Mouse (Mus musculus): ENCODE data around the gene Zbtb20. TPM values are rescaled to one million over a fixed set of nuclear protein-coding genes. Genes with fewer than 3 reads are reported as not detected.

Gene Zbtb20
- polyA plus RNA-seq, 1 experiment from 2014 or later, result 54.7 TPM

- no peak overlapping the region for H3K4me2 ChIP-seq (ENCODE audit: low read depth, low read length, severe bottlenecking)
- no peaks in the 10 kb centered on the region for H3K36me3 ChIP-seq (ENCODE audit: control insufficient read depth, insufficient read depth, low read length)
- 0 out of 2 replicates have a peak, but pooled peaks cover 2% of the 10 kb centered on the region for H3K4me1 ChIP-seq (replicated peaks; ENCODE audit: control insufficient read depth, insufficient read depth, low read length)
- DNase-seq (ENCODE audit: low spot score) (no peak), ATAC-seq (replicated peaks; ENCODE audit: low FRiP score) (no peak)
- H3K4me3 ChIP-seq (ENCODE audit: low read depth, low read length), result no peak overlapping the region
- no peaks in the 10 kb centered on the region for H3K27me3 ChIP-seq (ENCODE audit: control insufficient read depth, insufficient read depth, low read length)
- no peak overlapping the region for H3K9ac ChIP-seq (ENCODE audit: low read length)
- no peaks in the 10 kb centered on the region for H3K9me3 ChIP-seq (ENCODE audit: control insufficient read depth, low read length)
- 97% methylated on average over 2 of the region's 2 CpGs for WGBS
- H3K27ac ChIP-seq (ENCODE audit: low read depth, low read length), result no peak overlapping the region
Measured at GRCm38 (mm10) chr16:43482738-43483137, 607.1 kb downstream of the Zbtb20 start.

DNA sequence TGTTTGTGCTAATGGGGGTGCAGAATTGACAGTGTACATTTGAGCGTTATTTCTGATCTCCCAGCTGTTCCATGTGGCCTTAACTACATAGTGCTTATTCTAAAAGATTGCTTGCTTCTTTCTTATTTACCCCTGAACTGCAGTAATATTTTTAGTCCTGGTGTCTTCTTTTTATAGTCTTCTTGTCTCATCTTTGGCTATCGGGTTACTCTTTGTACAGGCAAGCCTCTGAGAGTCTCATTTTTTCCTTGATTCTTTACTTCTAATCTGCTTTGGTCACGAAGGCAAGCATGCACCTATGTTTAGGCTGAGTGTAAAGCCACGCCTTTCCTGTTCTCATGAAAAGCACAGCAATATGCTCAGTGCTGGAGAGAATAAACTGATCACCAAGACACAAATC lies 608.7 kb downstream of the Zbtb20 start:
- WGBS, result 84% methylated on average over 4 of the region's 4 CpGs
- H3K27me3 ChIP-seq (ENCODE audit: control insufficient read depth, insufficient read depth, low read length), result no peaks in the 10 kb centered on the region
- no peak for DNase-seq (ENCODE audit: low spot score)
- H3K36me3 ChIP-seq (ENCODE audit: control insufficient read depth, insufficient read depth, low read length), result no peaks in the 10 kb centered on the region
- no peaks in the 10 kb centered on the region for H3K9me3 ChIP-seq (ENCODE audit: control insufficient read depth, low read length)
- H3K9ac ChIP-seq (ENCODE audit: low read length), result no peak overlapping the region
- H3K4me3 ChIP-seq (ENCODE audit: low read depth, low read length), result no peak overlapping the region
- no peak overlapping the region for H3K27ac ChIP-seq (ENCODE audit: low read depth, low read length)
- 0 out of 2 replicates have a peak, but pooled peaks cover 2% of the 10 kb centered on the region for H3K4me1 ChIP-seq (replicated peaks; ENCODE audit: control insufficient read depth, insufficient read depth, low read length)
- no peak overlapping the region for H3K4me2 ChIP-seq (ENCODE audit: low read depth, low read length, severe bottlenecking)
- ATAC-seq (replicated peaks; ENCODE audit: low FRiP score), result no peak

GRCm38 (mm10) chr16:43489362-43489761 lies 613.7 kb downstream of the Zbtb20 start:
- WGBS, result 86% methylated on average over 3 of the region's 3 CpGs
- no peak overlapping the region for H3K27ac ChIP-seq (ENCODE audit: low read depth, low read length)
- H3K4me1 ChIP-seq (replicated peaks; ENCODE audit: control insufficient read depth, insufficient read depth, low read length), result no peaks in the 10 kb centered on the region
- no peak overlapping the region for H3K9ac ChIP-seq (ENCODE audit: low read length)
- no peaks in the 10 kb centered on the region for H3K27me3 ChIP-seq (ENCODE audit: control insufficient read depth, insufficient read depth, low read length)
- no peaks in the 10 kb centered on the region for H3K36me3 ChIP-seq (ENCODE audit: control insufficient read depth, insufficient read depth, low read length)
- ATAC-seq (replicated peaks; ENCODE audit: low FRiP score) (no peak), DNase-seq (ENCODE audit: low spot score) (no peak)
- no peaks in the 10 kb centered on the region for H3K9me3 ChIP-seq (ENCODE audit: control insufficient read depth, low read length)
- H3K4me2 ChIP-seq (ENCODE audit: low read depth, low read length, severe bottlenecking), result no peak overlapping the region
- no peak overlapping the region for H3K4me3 ChIP-seq (ENCODE audit: low read depth, low read length)

DNA sequence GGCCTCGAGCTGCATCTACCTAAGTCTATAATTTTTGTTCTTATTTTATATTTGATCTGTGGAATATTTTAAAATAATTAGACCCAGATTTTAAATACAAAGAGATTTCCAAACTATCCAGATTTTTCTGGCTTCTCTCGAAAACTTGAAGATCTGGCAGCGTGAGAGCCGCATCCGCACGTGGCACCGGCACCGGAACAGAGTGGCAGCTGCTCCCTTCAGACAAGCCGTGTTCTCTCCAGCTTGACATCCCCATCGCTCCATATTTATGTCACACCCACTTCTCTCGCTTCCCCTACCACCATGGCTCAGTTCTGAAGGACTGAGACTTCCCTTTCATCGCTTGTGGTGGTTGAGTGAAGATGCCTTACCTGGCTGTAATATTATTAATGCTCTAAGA lies 614.3 kb downstream of the Zbtb20 start:
- no peaks in the 10 kb centered on the region for H3K4me1 ChIP-seq (replicated peaks; ENCODE audit: control insufficient read depth, insufficient read depth, low read length)
- H3K36me3 ChIP-seq (ENCODE audit: control insufficient read depth, insufficient read depth, low read length), result no peaks in the 10 kb centered on the region
- H3K9ac ChIP-seq (ENCODE audit: low read length), result no peak overlapping the region
- ATAC-seq (replicated peaks; ENCODE audit: low FRiP score) (no peak), DNase-seq (ENCODE audit: low spot score) (no peak)
- no peaks in the 10 kb centered on the region for H3K27me3 ChIP-seq (ENCODE audit: control insufficient read depth, insufficient read depth, low read length)
- H3K27ac ChIP-seq (ENCODE audit: low read depth, low read length), result no peak overlapping the region
- 94% methylated on average over 12 of the region's 12 CpGs for WGBS
- no peaks in the 10 kb centered on the region for H3K9me3 ChIP-seq (ENCODE audit: control insufficient read depth, low read length)
- H3K4me2 ChIP-seq (ENCODE audit: low read depth, low read length, severe bottlenecking), result no peak overlapping the region
- no peak overlapping the region for H3K4me3 ChIP-seq (ENCODE audit: low read depth, low read length)

DNA sequence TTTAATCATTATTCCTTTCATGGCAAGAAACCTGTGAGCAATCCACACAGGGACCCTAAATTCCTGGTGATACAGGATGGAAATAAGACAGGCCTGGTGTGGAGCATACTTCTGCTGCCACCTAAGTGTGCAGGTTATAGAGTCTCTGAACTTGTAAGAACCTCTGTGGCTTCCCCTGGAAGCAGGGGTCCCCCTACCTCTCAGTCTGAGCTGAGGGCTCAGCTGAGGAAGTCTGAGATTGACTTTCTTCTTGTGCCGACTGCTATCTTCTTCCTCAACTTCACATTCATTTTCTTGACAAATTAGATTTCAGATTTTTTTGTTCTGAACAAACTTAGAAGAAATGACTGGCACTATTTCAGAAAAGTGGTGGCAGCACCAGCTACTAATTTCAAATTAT lies 617.2 kb downstream of the Zbtb20 start:
- Histone ChIP-seq H3K4me1 (replicated peaks; ENCODE audit: control insufficient read depth, insufficient read depth, low read length) (no peaks in the 10 kb centered on the region), H3K9ac (ENCODE audit: low read length) (no peak overlapping the region), H3K9me3 (ENCODE audit: control insufficient read depth, low read length) (no peaks in the 10 kb centered on the region), H3K36me3 (ENCODE audit: control insufficient read depth, insufficient read depth, low read length) (no peaks in the 10 kb centered on the region), H3K27me3 (ENCODE audit: control insufficient read depth, insufficient read depth, low read length) (no peaks in the 10 kb centered on the region), H3K4me2 (ENCODE audit: low read depth, low read length, severe bottlenecking) (no peak overlapping the region), H3K27ac (ENCODE audit: low read depth, low read length) (no peak overlapping the region), H3K4me3 (ENCODE audit: low read depth, low read length) (no peak overlapping the region)
- no peak for ATAC-seq (replicated peaks; ENCODE audit: low FRiP score)
- no peak for DNase-seq (ENCODE audit: low spot score)
- 86% methylated on average over 1 of the region's 1 CpGs for WGBS

DNA sequence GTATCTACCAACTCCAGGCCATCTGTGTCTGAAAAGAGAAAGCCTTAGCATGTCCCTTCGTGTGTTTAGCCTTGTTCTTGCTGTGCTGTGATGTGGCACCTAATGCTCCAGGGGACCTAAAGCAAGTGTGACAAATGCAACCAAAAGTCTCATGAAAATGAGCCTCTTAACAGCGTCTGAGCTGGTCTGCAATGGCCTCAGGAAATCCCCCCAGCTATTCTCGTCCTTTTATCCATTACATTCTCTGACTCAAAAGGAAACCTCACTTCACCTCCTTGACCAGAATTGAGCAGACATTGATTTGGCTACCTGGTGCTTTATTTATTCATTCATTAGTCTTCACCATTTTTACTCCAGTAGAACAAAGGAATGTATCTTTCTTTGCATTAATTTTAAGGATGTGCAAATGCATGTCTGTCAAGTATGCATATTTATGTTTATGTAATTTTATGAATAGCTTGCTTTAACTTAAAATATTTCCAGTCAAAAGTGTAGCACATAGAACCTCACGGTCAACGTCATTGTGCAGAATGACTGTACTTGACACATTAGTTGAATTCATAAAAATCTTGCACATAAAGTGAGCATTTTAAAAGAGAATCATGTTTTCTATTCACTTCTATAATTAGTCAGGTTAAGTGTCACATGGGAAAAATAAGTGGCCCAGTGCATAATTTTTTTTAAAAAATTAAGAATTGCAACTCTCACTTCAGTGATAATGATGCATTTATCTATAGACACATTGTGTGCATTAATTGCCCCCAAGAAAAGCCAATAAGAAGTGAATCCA lies 618.1 kb downstream of the Zbtb20 start:
- no peak overlapping the region for H3K27ac ChIP-seq (ENCODE audit: low read depth, low read length)
- no peaks in the 10 kb centered on the region for H3K9me3 ChIP-seq (ENCODE audit: control insufficient read depth, low read length)
- H3K36me3 ChIP-seq (ENCODE audit: control insufficient read depth, insufficient read depth, low read length), result no peaks in the 10 kb centered on the region
- DNase-seq (ENCODE audit: low spot score), result no peak
- WGBS, result 49% methylated on average over 5 of the region's 5 CpGs
- no peaks in the 10 kb centered on the region for H3K27me3 ChIP-seq (ENCODE audit: control insufficient read depth, insufficient read depth, low read length)
- H3K9ac ChIP-seq (ENCODE audit: low read length), result no peak overlapping the region
- ATAC-seq (replicated peaks; ENCODE audit: low FRiP score), result no peak
- no peak overlapping the region for H3K4me3 ChIP-seq (ENCODE audit: low read depth, low read length)
- H3K4me1 ChIP-seq (replicated peaks; ENCODE audit: control insufficient read depth, insufficient read depth, low read length), result no peaks in the 10 kb centered on the region
- H3K4me2 ChIP-seq (ENCODE audit: low read depth, low read length, severe bottlenecking), result no peak overlapping the region

DNA sequence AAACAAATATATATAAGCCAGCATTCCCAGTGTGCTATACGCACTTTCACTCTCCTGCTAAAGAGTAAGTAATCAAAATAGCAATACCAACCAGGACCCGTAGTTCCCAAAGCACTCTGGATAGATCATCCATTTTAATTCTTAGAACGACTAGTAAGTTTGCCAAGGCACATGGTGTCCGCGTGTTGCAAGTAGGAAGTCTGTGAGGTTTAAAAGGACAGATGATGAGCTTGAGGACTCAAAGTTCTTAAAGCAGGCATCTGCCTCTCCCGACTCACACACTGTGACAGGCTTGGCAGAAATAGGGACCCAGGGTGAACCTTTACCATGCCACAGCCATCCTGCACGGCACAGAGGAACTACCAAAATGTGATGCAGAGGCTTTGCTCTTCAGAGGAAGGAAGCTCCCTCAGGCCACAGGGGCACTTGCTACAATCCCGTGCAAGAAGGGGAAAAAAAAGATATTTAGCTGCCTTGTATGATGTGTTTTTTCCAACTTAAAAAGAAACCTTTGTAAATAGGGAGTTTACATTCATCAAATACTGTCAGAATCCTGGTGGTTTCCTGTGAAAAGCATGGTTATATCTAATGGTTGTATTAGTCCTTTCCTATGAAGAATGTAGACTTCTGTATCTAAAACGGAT lies 619.6 kb downstream of the Zbtb20 start:
- 87% methylated on average over 9 of the region's 9 CpGs for WGBS
- Histone ChIP-seq H3K4me3 (ENCODE audit: low read depth, low read length) (no peak overlapping the region), H3K9ac (ENCODE audit: low read length) (no peak overlapping the region), H3K9me3 (ENCODE audit: control insufficient read depth, low read length) (no peaks in the 10 kb centered on the region), H3K27ac (ENCODE audit: low read depth, low read length) (no peak overlapping the region), H3K36me3 (ENCODE audit: control insufficient read depth, insufficient read depth, low read length) (no peaks in the 10 kb centered on the region), H3K4me2 (ENCODE audit: low read depth, low read length, severe bottlenecking) (no peak overlapping the region), H3K4me1 (replicated peaks; ENCODE audit: control insufficient read depth, insufficient read depth, low read length) (no peaks in the 10 kb centered on the region), H3K27me3 (ENCODE audit: control insufficient read depth, insufficient read depth, low read length) (no peaks in the 10 kb centered on the region)
- ATAC-seq (replicated peaks; ENCODE audit: low FRiP score), result no peak
- no peak for DNase-seq (ENCODE audit: low spot score)

GRCm38 (mm10) chr16:43497093-43497492 lies 621.4 kb downstream of the Zbtb20 start:
- no peak overlapping the region for H3K4me3 ChIP-seq (ENCODE audit: low read depth, low read length)
- no peaks in the 10 kb centered on the region for H3K36me3 ChIP-seq (ENCODE audit: control insufficient read depth, insufficient read depth, low read length)
- 84% methylated on average over 2 of the region's 2 CpGs for WGBS
- H3K27ac ChIP-seq (ENCODE audit: low read depth, low read length), result no peak overlapping the region
- ATAC-seq (replicated peaks; ENCODE audit: low FRiP score) (no peak), DNase-seq (ENCODE audit: low spot score) (no peak)
- no peak overlapping the region for H3K9ac ChIP-seq (ENCODE audit: low read length)
- no peaks in the 10 kb centered on the region for H3K4me1 ChIP-seq (replicated peaks; ENCODE audit: control insufficient read depth, insufficient read depth, low read length)
- no peaks in the 10 kb centered on the region for H3K9me3 ChIP-seq (ENCODE audit: control insufficient read depth, low read length)
- no peaks in the 10 kb centered on the region for H3K27me3 ChIP-seq (ENCODE audit: control insufficient read depth, insufficient read depth, low read length)
- H3K4me2 ChIP-seq (ENCODE audit: low read depth, low read length, severe bottlenecking), result no peak overlapping the region

Data from forebrain, embryonic 11.5 days (tissue).